ENCODE assay signal across 29 mouse cellular contexts in genomic region chr2:60883043-60883365, GRCm38 (mm10).
DNase-seq lines count a peak whose midpoint lies in the region.
"Had no signal": no experiment of that assay in that cellular context is flagged by ENCODE, and none has a peak within 500 bp of the region (broad histone marks: within the 10 kb centered on the region; RNA-seq: fewer than 3 reads in every experiment).

No protein-coding gene starts in this region.

- no peak overlapping the region for H3K4me3 ChIP-seq in macrophage (ENCODE audit: inconsistent target)
- H3K4me3 ChIP-seq: embryonic facial prominence, embryonic 12.5 days; erythroblast, embryonic 14.5 days; heart, embryonic 10.5 days; heart, embryonic 15.5 days; hindbrain, embryonic 12.5 days; limb, embryonic 12.5 days; liver, embryonic 15.5 days; neural tube, embryonic 15.5 days had no signal

- no peaks in the 10 kb centered on the region for H3K36me3 ChIP-seq in macrophage (ENCODE audit: inconsistent target)
- H3K36me3 ChIP-seq: embryonic facial prominence, embryonic 12.5 days; heart, embryonic 15.5 days; hindbrain, embryonic 12.5 days; neural tube, embryonic 15.5 days had no signal

- peaks cover 25% of the 10 kb centered on the region for H3K79me2 ChIP-seq in macrophage (ENCODE audit: inconsistent target)

- H3K27ac ChIP-seq in macrophage, result peak overlapping the region; percentile 61
- H3K27ac ChIP-seq: hindbrain, embryonic 12.5 days; hindbrain, postnatal 0 days; neural tube, embryonic 15.5 days had no signal

- DNase-seq in 3134 (ENCODE audit: extremely low read depth, insufficient read length, low spot score) (peak; percentile 42), 3T3-L1 (ENCODE audit: low read depth, low spot score) (peak; percentile 80), adipocyte (ENCODE audit: low spot score) (peak; percentile 36)
- no peak for DNase-seq in layer of hippocampus, adult 18-20 months (ENCODE audit: low spot score in 2 of 2)
- no peak for DNase-seq in embryo, embryonic 10.5 days (ENCODE audit: low spot score)
- DNase-seq: adrenal gland, postnatal 25 days; cerebellum, adult 18-20 months; cerebellum, postnatal 10 days; forebrain, postnatal 0 days; gastrocnemius, postnatal 14 days; heart, adult 11 months; kidney, adult 8-10 months; kidney, postnatal 4 days; lung, embryonic 14.5 days; lung, postnatal 36 days; midbrain, embryonic 14.5 days; retina, postnatal 1 day; right cerebral cortex, postnatal 14 days; thymus, postnatal 4 days had no signal

- WGBS in macrophage (ENCODE audit: missing documents), result 21% methylated on average over 2 of the region's 3 CpGs

Comparison
In these comparisons a context has a peak if more than half of its experiments do, and no peak if none do; other contexts are left out.
1. DNase-seq: peak in 3134 (single experiment), 3T3-L1 (single experiment) and adipocyte (single experiment); none in layer of hippocampus, adult 18-20 months (0 of 2) and embryo, embryonic 10.5 days (single experiment).